Mouse (Mus musculus): ENCODE data around the gene Slc45a3.

GRCm38 (mm10) chr1:131961004-131961403 is 1.8 kb upstream of the Slc45a3 start:
- TF ChIP-seq CTCF (IDR thresholded peaks at IDR 0.05; ENCODE audit: control insufficient read depth, insufficient read depth, insufficient replicate concordance, low read depth, low read length), result no peak
- TF ChIP-seq POLR2A (IDR thresholded peaks at IDR 0.05; ENCODE audit: control insufficient read depth, low read depth, low read length), result no peak
